Mouse (Mus musculus): ENCODE data around the gene Ficd.
A peak's percentile ranks its signal among the peaks of the same experiment; 100 is the strongest.

Gene Ficd

GRCm38 (mm10) chr5:113730641-113731121 lies 4.9 kb upstream of the Ficd start:
- DNase-seq (ENCODE audit: low read depth): no peak

GRCm38 (mm10) chr5:113731174-113731573 lies 4.4 kb upstream of the Ficd start:
- DNase-seq (ENCODE audit: low read depth): no peak

- DNase-seq (ENCODE audit: low read depth): no peak
These were observed 3.4 kb upstream of the Ficd start for GRCm38 (mm10) chr5:113732182-113732581.

- no peak for DNase-seq (ENCODE audit: low read depth)
These were observed 1.2 kb upstream of the Ficd start for GRCm38 (mm10) chr5:113734376-113734775.

GRCm38 (mm10) chr5:113735023-113735344 lies 619 bp upstream of the Ficd start:
- DNase-seq (ENCODE audit: low read depth): no peak

GRCm38 (mm10) chr5:113736113-113736502 lies 505 bp downstream of the Ficd start:
- DNase-seq (ENCODE audit: low read depth): no peak

GRCm38 (mm10) chr5:113736522-113737164 lies 1.0 kb downstream of the Ficd start:
- DNase-seq (ENCODE audit: low read depth): no peak

- DNase-seq (ENCODE audit: low read depth): no peak
These were observed 2.1 kb downstream of the Ficd start for GRCm38 (mm10) chr5:113737607-113738237.

GRCm38 (mm10) chr5:113747629-113748028 lies 12.0 kb downstream of the Ficd start:
- DNase-seq (ENCODE audit: low read depth): no peak

GRCm38 (mm10) chr5:113748556-113749331 lies 13.1 kb downstream of the Ficd start:
- DNase-seq (ENCODE audit: low read depth): no peak

- DNase-seq (ENCODE audit: low read depth): no peak
These were observed 16.0 kb downstream of the Ficd start for GRCm38 (mm10) chr5:113751521-113752157.

GRCm38 (mm10) chr5:113755347-113756030 lies 19.9 kb downstream of the Ficd start:
- no peak for DNase-seq (ENCODE audit: low read depth)

- no peak for DNase-seq (ENCODE audit: low read depth)
These were observed 26.0 kb downstream of the Ficd start for GRCm38 (mm10) chr5:113761585-113761984.

- no peak for DNase-seq (ENCODE audit: low read depth)
These were observed 28.8 kb downstream of the Ficd start for GRCm38 (mm10) chr5:113764426-113764825.

- no peak for DNase-seq (ENCODE audit: low read depth)
These were observed 30.3 kb downstream of the Ficd start for GRCm38 (mm10) chr5:113765641-113766526.

GRCm38 (mm10) chr5:113768806-113769205 lies 33.2 kb downstream of the Ficd start:
- no peak for DNase-seq (ENCODE audit: low read depth)

GRCm38 (mm10) chr5:113771213-113772162 lies 35.9 kb downstream of the Ficd start:
- DNase-seq (ENCODE audit: low read depth): peak; percentile 78

- peak; percentile 89 for DNase-seq (ENCODE audit: low read depth)
These were observed 36.9 kb downstream of the Ficd start, which contains the start of the genes Sart3 and Iscu for GRCm38 (mm10) chr5:113772450-113772895. TSS of gene Sart3 (minus strand) at chr5:113772510. TSS of gene Iscu (plus strand) at chr5:113772748.

GRCm38 (mm10) chr5:113772905-113773519 lies 37.4 kb downstream of the Ficd start:
- no peak for DNase-seq (ENCODE audit: low read depth)
